Mouse (Mus musculus): ENCODE measurements around the gene Osgep.

GRCm38 (mm10) chr14:50868656-50869055 is 56.0 kb downstream of the Osgep start:
- TF ChIP-seq EP300 (IDR thresholded peaks at IDR 0.05; ENCODE audit: low read depth) (no peak), CTCF (IDR thresholded peaks at IDR 0.05; ENCODE audit: low read depth) (no peak)

Data from heart, postnatal 0 days (tissue).